Mouse (Mus musculus): Measurements from ENCODE around the gene Gm10271.

GRCm38 (mm10) chr10:116995584-116996235 lies 23.3 kb upstream of the Gm10271 start:
- no peak for TF ChIP-seq FLI1 (IDR thresholded peaks at IDR 0.05; ENCODE audit: low read length)
- TF ChIP-seq GATA1 (IDR thresholded peaks at IDR 0.05; ENCODE audit: borderline replicate concordance, low read length): no peak

Data from megakaryocyte, embryonic 14.5 days (primary cell).